Mouse (Mus musculus) layer of hippocampus, postnatal 10 days (tissue): ENCODE measurements around the gene Klk14. TPM values are rescaled to one million over a fixed set of nuclear protein-coding genes. Genes with fewer than 3 reads are reported as not detected.
"Not testable (repeated sequence)": the region's sequence is repeated elsewhere in the genome, so short reads cannot be mapped to it uniquely, and the experiment has no call there.

Source experiments
- DNase-seq, 2 experiments: peaks; one replicate each; pipeline ENCODE4 v3.0.0; 2021; ENCODE audit warnings: low spot score in 2 of 2
- long read RNA-seq: library from polyadenylated mRNA; stranded (forward); transcript quantifications from one replicate; pipeline ENCODE4 v2.0.0, GENCODE M21; 2023
- total RNA-seq, 2 experiments: library from RNA; stranded (reverse); gene quantifications; 2 replicates each; pipeline ENCODE4 v1.2.3; 2021

Klk14 gene
- total RNA-seq, result under 1 TPM in 1 of 2 experiments, not detected in 1; 0.27 TPM
- long read RNA-seq, result 0 reads

DNA sequence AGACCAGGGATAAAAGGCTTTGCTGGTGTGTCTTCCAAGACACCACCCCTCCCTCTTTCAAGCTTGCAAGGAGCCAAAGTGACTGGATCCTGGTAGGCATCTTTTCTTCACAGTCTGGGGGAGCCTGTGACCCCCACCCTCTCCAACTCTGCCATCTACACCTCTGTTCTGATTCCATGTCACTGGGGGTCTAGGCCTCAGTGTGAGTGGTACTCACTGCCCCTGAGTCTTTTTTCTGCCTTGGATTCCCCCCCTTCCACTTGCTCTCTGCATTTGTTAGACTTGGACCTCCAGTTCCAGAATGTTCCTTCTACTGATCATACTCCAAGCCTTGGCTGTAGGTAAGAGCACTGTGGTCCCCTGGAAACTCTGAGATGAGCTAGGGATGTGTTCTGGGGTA lies at the start of gene Klk14:
Gene Klk14 (plus strand): TSS at position 301 of the 400 bp plus-strand sequence.
- DNase-seq, result no peak

- DNase-seq, result no peak
These were observed 47.6 kb upstream of the Klk14 start for GRCm38 (mm10) chr7:43642587-43642986.

DNA sequence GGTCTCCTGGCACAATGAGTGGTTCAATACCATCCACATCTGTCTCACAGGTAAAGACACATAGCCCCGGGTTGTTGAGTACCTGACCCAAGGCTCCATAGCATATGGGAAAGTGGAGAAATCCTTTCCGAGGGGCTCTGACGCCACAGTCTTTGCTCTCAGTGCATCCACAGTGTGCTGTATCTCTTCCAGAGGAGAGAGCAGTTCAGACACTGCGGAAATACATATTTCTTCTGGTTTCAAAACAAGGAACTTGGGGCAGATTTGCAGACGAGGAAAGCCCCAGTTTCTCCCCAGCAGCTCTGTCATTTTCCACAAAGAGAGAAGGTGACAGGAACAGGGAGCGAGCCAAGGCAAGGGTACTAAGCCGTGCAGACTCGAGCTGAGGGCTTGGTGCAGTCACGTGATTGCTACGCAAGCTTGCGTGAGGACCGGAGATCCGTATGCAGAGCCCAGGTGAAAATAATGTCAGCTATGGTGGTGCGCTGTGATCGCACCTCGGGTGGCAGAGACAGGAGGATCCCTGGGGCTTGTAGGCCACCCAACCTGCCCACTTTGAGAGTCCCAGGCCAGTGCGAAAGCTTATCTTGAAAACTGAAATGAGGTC lies 47.1 kb upstream of the Klk14 start:
- no peak for DNase-seq

GRCm38 (mm10) chr7:43652683-43653082 lies 37.5 kb upstream of the Klk14 start:
- DNase-seq, result no peak

GRCm38 (mm10) chr7:43654519-43654918 lies 35.7 kb upstream of the Klk14 start:
- DNase-seq, result no peak

DNA sequence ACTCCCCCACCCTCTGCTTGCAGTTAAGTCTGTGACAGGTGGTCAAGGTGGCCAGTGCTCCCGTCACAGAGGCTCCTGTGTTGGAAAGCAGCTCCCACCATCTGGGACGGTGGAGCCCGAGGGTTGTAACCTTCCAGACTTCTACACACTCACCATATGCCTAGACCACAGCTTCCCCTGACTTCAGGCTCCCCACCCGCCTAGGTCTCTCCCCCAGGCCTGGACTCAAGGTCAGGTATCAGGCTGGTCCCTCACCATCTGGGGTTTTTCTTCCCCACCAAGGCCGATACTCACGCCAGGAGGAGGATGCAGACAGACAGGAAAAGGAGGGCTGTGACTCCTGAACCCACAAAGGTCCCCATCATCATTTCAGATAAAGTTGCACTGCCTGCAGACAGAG lies 34.0 kb upstream of the Klk14 start:
- no peak for DNase-seq

DNA sequence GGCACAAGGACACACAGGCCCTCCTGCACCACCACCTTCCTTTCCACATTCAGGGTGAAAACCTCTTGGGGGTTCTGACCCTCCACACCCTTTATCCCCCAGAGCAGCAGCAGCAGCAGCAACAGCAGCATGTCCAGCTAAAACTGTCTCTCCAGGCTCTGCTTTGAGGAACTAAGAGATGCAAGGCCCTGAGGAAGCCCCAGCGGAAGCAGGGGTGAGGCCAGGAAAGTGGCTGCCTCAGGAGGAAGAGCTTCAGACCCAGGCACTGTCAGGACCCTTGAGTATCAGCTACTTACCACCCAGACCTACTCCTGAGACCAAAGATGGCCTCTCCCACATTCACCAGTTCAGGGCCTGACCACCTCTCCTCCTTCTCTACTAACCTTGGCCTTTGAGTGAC lies 30.2 kb upstream of the Klk14 start, which contains the start of gene Siglece:
Gene Siglece (minus strand): TSS at position 160 of the 400 bp plus-strand sequence.
- DNase-seq, result no peak

GRCm38 (mm10) chr7:43662804-43663203 lies 27.4 kb upstream of the Klk14 start:
- no peak for DNase-seq

- not testable (repeated sequence) for DNase-seq
These were observed 23.0 kb upstream of the Klk14 start for GRCm38 (mm10) chr7:43667221-43667620.

- DNase-seq, result no peak
These were observed 21.6 kb upstream of the Klk14 start for GRCm38 (mm10) chr7:43668582-43668981.

GRCm38 (mm10) chr7:43671064-43671808 lies 19.0 kb upstream of the Klk14 start:
- no peak for DNase-seq

DNA sequence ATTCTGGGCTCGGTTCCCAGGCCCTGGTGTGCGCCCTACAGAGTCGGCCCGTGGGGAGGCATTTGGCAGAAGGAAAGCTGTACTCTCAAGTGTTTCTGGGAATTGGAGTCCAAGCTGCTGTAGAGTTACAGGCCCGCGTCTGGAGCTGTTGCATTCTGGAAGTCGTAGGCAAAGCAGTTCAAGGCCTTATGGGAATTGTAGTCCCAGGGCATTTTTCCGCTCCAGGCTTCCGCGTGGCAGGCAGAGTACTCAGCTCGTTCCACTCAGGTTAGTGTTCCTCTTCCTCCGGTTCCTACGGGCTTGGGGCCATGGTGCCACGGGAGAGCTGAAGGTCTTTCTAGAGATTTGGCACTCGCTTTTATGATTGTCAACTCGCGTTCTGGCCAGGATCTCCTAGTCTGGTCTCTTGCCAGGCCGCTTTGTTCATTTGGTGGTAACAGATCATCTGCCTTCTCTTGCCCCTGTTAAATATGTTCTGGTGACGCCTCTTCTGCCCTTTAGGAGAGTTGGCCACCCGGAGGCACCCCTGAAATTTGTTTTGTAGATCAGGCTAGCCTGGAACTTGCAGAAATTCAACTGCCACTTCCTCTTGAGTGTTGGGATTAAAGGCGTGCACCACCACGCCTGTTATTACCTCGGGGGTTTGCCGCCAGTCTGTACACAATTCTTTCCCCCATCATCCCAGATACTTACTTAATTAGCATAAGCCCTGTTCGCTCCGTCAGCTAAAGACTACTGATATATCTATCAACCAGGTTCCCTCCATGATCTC lies 18.2 kb upstream of the Klk14 start, which contains the start of gene Ctu1:
Gene Ctu1 (plus strand): TSS at position 208 of the 772 bp plus-strand sequence.
- peak; percentile 84 to 86 for DNase-seq

DNA sequence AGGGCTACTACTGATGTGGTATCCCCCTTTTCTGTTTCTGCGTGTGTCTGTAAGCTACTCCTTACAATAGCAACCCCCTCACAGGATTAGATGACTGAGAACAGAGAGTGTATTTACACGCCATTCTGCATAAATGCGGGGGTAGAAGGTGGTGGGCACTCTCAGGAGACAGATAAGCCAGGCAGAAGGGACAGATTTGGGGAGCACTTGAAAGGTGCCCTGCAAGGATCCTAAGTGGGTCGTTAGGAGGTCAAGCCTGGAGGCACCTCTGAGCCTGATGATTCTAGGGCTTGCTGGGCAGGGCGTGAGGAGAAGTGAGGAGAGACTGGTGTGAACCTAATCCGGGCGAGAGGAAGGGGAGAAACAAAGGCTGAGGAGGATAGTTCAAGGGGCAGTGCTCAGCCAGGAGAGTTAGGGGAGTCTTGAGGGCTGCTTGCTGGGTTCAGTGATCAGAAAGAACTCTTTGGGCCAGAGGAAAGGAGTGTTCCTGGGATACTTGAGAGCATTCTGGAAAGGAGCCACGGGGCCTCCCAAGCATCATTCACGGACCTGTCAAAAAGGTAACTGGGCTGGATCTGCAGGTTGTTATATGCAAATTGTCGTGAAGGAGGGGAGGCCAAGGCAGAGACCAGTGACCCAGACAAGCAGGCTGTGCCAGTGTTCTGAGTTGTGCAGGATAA lies 17.5 kb upstream of the Klk14 start:
- DNase-seq, result no peak

- DNase-seq, result no peak
These were observed 15.1 kb upstream of the Klk14 start for GRCm38 (mm10) chr7:43675091-43675490.

- peak in 1 of 2 experiments; percentile 35 for DNase-seq
These were observed 11.7 kb upstream of the Klk14 start for GRCm38 (mm10) chr7:43678517-43678916.

- peak; percentile 78 to 79 for DNase-seq
These were observed 9.3 kb upstream of the Klk14 start for GRCm38 (mm10) chr7:43680960-43681359.

- DNase-seq, result not testable (repeated sequence)
These were observed 7.7 kb upstream of the Klk14 start for GRCm38 (mm10) chr7:43682511-43682910.

GRCm38 (mm10) chr7:43685088-43685487 lies 5.1 kb upstream of the Klk14 start:
- DNase-seq, result no peak

DNA sequence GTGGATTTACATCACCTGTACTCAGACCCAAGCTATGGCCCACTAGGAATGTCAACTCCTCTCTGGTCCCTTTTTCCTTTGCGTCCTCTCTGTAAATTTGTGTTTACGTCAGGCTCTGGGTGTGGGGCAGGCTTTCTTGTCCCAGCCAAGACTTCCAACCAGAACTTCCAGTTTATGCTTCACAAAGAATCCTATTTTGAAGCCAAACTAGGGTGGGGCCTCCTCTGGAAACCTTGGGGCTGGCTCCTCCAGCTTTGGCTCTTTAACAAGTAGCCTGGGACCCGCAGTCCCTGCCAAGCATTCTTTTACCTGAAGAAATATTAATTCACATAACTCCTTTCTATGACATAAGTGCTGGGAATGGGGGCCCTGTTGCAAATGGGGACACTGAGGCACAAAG lies 19.8 kb downstream of the Klk14 start:
- DNase-seq, result no peak

DNA sequence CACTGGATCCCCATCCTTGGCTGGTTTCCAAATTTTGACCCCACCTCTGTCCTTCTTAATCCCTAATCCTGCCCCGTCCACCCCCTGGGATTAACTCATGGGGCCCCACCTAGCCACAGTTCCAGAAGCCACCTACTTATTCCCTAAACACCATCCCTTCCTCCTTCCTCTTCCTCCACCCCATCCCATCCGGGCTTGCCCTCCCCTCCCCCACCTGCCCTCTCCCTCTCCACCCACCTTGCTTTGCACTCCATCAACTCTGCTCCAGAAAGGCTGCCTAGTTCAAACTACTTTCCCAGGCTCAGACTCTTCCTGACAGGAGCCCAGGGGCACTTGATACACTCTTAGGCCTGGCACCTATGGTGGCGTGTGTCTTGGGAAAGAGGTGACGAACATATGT lies 22.0 kb downstream of the Klk14 start, which contains the start of gene Klk13:
Gene Klk13 (plus strand): TSS at position 301 of the 400 bp plus-strand sequence.
- DNase-seq, result no peak

DNA sequence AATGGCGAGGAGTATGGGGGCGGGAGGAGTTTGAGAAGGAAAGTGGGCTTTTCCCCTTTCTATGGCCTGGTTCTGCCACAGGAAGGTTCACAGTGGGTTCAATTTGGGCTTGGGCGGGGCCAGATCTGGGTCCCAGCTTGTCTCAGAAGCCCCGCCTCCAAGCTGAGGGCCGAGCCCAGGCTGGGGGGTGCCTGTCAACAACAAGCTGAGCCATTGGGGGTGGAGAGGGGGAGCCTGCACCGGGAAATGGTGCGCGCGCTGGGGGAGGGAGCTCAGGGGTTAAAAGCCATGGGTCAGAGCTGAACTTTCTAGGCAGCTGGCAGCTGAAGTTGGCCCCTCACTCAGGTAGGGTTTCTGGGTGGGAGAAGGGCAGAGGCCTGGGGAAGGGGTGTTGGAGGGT lies 22.7 kb downstream of the Klk14 start:
- no peak for DNase-seq
